Mouse (Mus musculus) activated CD4-positive, CD25-positive, alpha-beta regulatory T cell, adult 4 months (primary cell): ENCODE measurements around the gene Ube2ql1. TPM values are rescaled to one million over a fixed set of nuclear protein-coding genes. Genes with fewer than 3 reads are reported as not detected.

Source experiments
- ATAC-seq: one replicate; pipeline ENCODE4 v1.8.0; 2017
- polyA plus RNA-seq, 2 experiments: library from polyadenylated mRNA; unstranded; fragments of 100-300 nt; shearing (Covaris generic); gene quantifications; one replicate each; pipeline ENCODE4 v1.2.1; 2017

Ube2ql1 gene
- not detected for polyA plus RNA-seq

- peak; percentile 65 for ATAC-seq
Observed at GRCm38 (mm10) chr13:69739759-69740135, at the start of gene Ube2ql1. TSS of gene Ube2ql1 (minus strand) at chr13:69739889.

GRCm38 (mm10) chr13:69788704-69789103 is 49.0 kb upstream of the Ube2ql1 start:
- ATAC-seq, result no peak

GRCm38 (mm10) chr13:69778221-69778620 is 38.5 kb upstream of the Ube2ql1 start:
- no peak for ATAC-seq

- no peak for ATAC-seq
Observed at GRCm38 (mm10) chr13:69772358-69772757, 32.7 kb upstream of the Ube2ql1 start.

GRCm38 (mm10) chr13:69770538-69771456 is 31.1 kb upstream of the Ube2ql1 start:
- no peak for ATAC-seq

- no peak for ATAC-seq
Observed at GRCm38 (mm10) chr13:69768152-69768551, 28.5 kb upstream of the Ube2ql1 start.

GRCm38 (mm10) chr13:69764646-69765045 is 25.0 kb upstream of the Ube2ql1 start:
- ATAC-seq, result no peak

- no peak for ATAC-seq
Observed at GRCm38 (mm10) chr13:69761393-69761792, 21.7 kb upstream of the Ube2ql1 start.

- ATAC-seq, result no peak
Observed at GRCm38 (mm10) chr13:69758979-69759378, 19.3 kb upstream of the Ube2ql1 start.

GRCm38 (mm10) chr13:69752875-69753274 is 13.2 kb upstream of the Ube2ql1 start:
- ATAC-seq, result no peak

GRCm38 (mm10) chr13:69751510-69751909 is 11.8 kb upstream of the Ube2ql1 start:
- ATAC-seq, result no peak

- ATAC-seq, result no peak
Observed at GRCm38 (mm10) chr13:69748756-69749155, 9.1 kb upstream of the Ube2ql1 start.

- no peak for ATAC-seq
Observed at GRCm38 (mm10) chr13:69740331-69741285, 919 bp upstream of the Ube2ql1 start.

- ATAC-seq, result no peak
Observed at GRCm38 (mm10) chr13:69739091-69739758, 464 bp downstream of the Ube2ql1 start.

- no peak for ATAC-seq
Observed at GRCm38 (mm10) chr13:69738461-69738971, 1.2 kb downstream of the Ube2ql1 start.

- ATAC-seq, result no peak
Observed at GRCm38 (mm10) chr13:69737444-69738185, 2.1 kb downstream of the Ube2ql1 start.

- ATAC-seq, result no peak
Observed at GRCm38 (mm10) chr13:69732636-69733035, 7.1 kb downstream of the Ube2ql1 start.

- ATAC-seq, result no peak
Observed at GRCm38 (mm10) chr13:69725376-69725775, 14.3 kb downstream of the Ube2ql1 start.

GRCm38 (mm10) chr13:69721141-69721540 is 18.5 kb downstream of the Ube2ql1 start:
- ATAC-seq, result no peak

- no peak for ATAC-seq
Observed at GRCm38 (mm10) chr13:69717860-69718598, 21.7 kb downstream of the Ube2ql1 start.

- ATAC-seq, result no peak
Observed at GRCm38 (mm10) chr13:69708236-69708635, 31.5 kb downstream of the Ube2ql1 start.
